Mouse (Mus musculus) liver, adult 2 months (tissue): ENCODE measurements around the gene Hacd2. TPM values are rescaled to one million over a fixed set of nuclear protein-coding genes. Genes with fewer than 3 reads are reported as not detected.

Experiments used
- DNase-seq: peaks from one replicate; pipeline ENCODE4 v3.0.0-alpha.2; 2011; ENCODE audit warnings: low read depth, low spot score; ENCODE audit errors: extremely low read depth
- H3K27ac ChIP-seq: fragments of 200-500 bp; replicated peaks from 2 replicates; pipeline ENCODE4 v1.5.1; 2012; ENCODE audit warnings: low read depth, mild to moderate bottlenecking, control low read depth, inconsistent platforms, low read length; ENCODE audit not compliant: insufficient read depth
- H3K27me3 ChIP-seq: fragments of 200-500 bp; 2 replicates; pipeline ENCODE4 v1.6.1; 2012; ENCODE audit warnings: mild to moderate bottlenecking, moderate library complexity, low read length, inconsistent platforms; ENCODE audit not compliant: control insufficient read depth, insufficient read depth
- H3K36me3 ChIP-seq: fragments of 200-500 bp; 2 replicates; pipeline ENCODE4 v1.6.1; 2012; ENCODE audit warnings: low read length, inconsistent platforms; ENCODE audit not compliant: control insufficient read depth, insufficient read depth
- H3K4me1 ChIP-seq: fragments of 200-500 bp; 2 replicates; pipeline ENCODE4 v1.6.1; 2011; ENCODE audit warnings: low read length; ENCODE audit not compliant: control insufficient read depth, insufficient read depth
- H3K4me3 ChIP-seq: fragments of 200-500 bp; 2 replicates; pipeline ENCODE4 v1.5.1; 2011; ENCODE audit warnings: low read depth, mild to moderate bottlenecking, control low read depth, low read length, moderate library complexity; ENCODE audit not compliant: insufficient read depth
- H3K79me2 ChIP-seq: fragments of 200-500 bp; 2 replicates; pipeline ENCODE4 v1.6.1; 2012; ENCODE audit warnings: inconsistent platforms, mild to moderate bottlenecking, low read length, moderate library complexity; ENCODE audit not compliant: control insufficient read depth, insufficient read depth
- H3K9ac ChIP-seq: fragments of 200-500 bp; 2 replicates; pipeline ENCODE4 v1.6.1; 2012; ENCODE audit warnings: low read depth, mild to moderate bottlenecking, control low read depth, inconsistent platforms, low read length
- CTCF ChIP-seq: fragments of 200-500 bp; IDR thresholded peaks from 2 replicates; pipeline ENCODE4 v1.5.1; 2011; ENCODE audit warnings: low read depth, low read length, control low read depth
- POLR2A ChIP-seq: fragments of 200-500 bp; IDR thresholded peaks from 2 replicates; pipeline ENCODE4 v1.6.1; 2011; ENCODE audit warnings: low read length, control low read depth; ENCODE audit not compliant: insufficient read depth; ENCODE audit errors: extremely low read depth
- WGBS: fragments of 180-500 bp; shearing (Covaris S2); methylation state at CpG from one replicate; pipeline ENCODE4 v1.1.7; 2018; 5-methylcytosine and 5-hydroxymethylcytosine counted together
- polyA plus RNA-seq: library from polyadenylated mRNA; depleted of rRNA; stranded (reverse); fragments of >200 nt; gene quantifications from 2 replicates; pipeline ENCODE4 v1.2.3, GENCODE M21; 2012
- total RNA-seq: library from RNA; depleted of rRNA; stranded (reverse); fragments of >200 nt; gene quantifications from 2 replicates; pipeline ENCODE4 v1.2.3, GENCODE M21; 2014

Hacd2 gene
- total and polyA plus RNA-seq, 2 experiments, result 19.8 to 70.7 TPM

GRCm38 (mm10) chr16:35153146-35153755 is 131.0 kb downstream of the Hacd2 start:
- Histone ChIP-seq H3K27me3 (peaks cover 36% of the 10 kb centered on the region), H3K79me2 (no peaks in the 10 kb centered on the region), H3K4me3 (no peak overlapping the region), H3K27ac (no peak overlapping the region), H3K9ac (no peak overlapping the region), H3K4me1 (peaks cover 4% of the 10 kb centered on the region; the same call in 1 of the 2 replicates), H3K36me3 (no peaks in the 10 kb centered on the region)
- no peak for DNase-seq
- 10% methylated on average over 12 of the region's 12 CpGs for WGBS
- TF ChIP-seq POLR2A (no peak), CTCF (no peak)

- H3K79me2 ChIP-seq, result no peaks in the 10 kb centered on the region
- H3K4me3 ChIP-seq, result peak overlapping the region; percentile 58; the same call in 1 of the 2 replicates
- no peak overlapping the region for H3K27ac ChIP-seq
- DNase-seq, result no peak
- H3K9ac ChIP-seq, result peak overlapping the region; percentile 42; the same call in 1 of the 2 replicates
- H3K36me3 ChIP-seq, result no peaks in the 10 kb centered on the region
- no peak for TF ChIP-seq POLR2A
- peaks cover 36% of the 10 kb centered on the region for H3K27me3 ChIP-seq
- WGBS, result 1% methylated on average over 29 of the region's 29 CpGs
- peaks cover 4% of the 10 kb centered on the region; the same call in 1 of the 2 replicates for H3K4me1 ChIP-seq
These were observed 132.0 kb downstream of the Hacd2 start for GRCm38 (mm10) chr16:35154245-35154640.

- Histone ChIP-seq H3K9ac (peak within 1 kb of the TSS; percentile 61), H3K4me3 (peak within 1 kb of the TSS; percentile 58), H3K27me3 (peaks cover 36% of the 10 kb centered on the region), H3K36me3 (no peaks in the 10 kb centered on the region), H3K27ac (no peak within 1 kb of the TSS), H3K4me1 (peaks cover 4% of the 10 kb centered on the region; the same call in 1 of the 2 replicates), H3K79me2 (no peaks in the 10 kb centered on the region)
- TF ChIP-seq CTCF (no peak), POLR2A (no peak)
- DNase-seq, result no peak
- 2% methylated on average over 75 of the region's 104 CpGs for WGBS
These were observed 132.6 kb downstream of the Hacd2 start, which contains the start of gene Adcy5 for GRCm38 (mm10) chr16:35154641-35155390. Gene Adcy5, plus strand, starts transcription at chr16:35154877.

- no peaks in the 10 kb centered on the region for H3K36me3 ChIP-seq
- WGBS, result 4% methylated on average over 81 of the region's 87 CpGs
- H3K79me2 ChIP-seq, result no peaks in the 10 kb centered on the region
- H3K27me3 ChIP-seq, result peaks cover 39% of the 10 kb centered on the region
- H3K4me3 ChIP-seq, result peak overlapping the region; percentile 51
- DNase-seq, result peak; percentile 30
- peaks cover 4% of the 10 kb centered on the region; the same call in 1 of the 2 replicates for H3K4me1 ChIP-seq
- 0 out of 2 replicates have a peak, but pooled peaks have one; percentile 28 for TF ChIP-seq CTCF
- no peak for TF ChIP-seq POLR2A
- no peak overlapping the region for H3K27ac ChIP-seq
- H3K9ac ChIP-seq, result peak overlapping the region; percentile 61
These were observed 133.4 kb downstream of the Hacd2 start for GRCm38 (mm10) chr16:35155391-35156305.

GRCm38 (mm10) chr16:35156306-35156695 is 134.1 kb downstream of the Hacd2 start:
- peaks cover 39% of the 10 kb centered on the region for H3K27me3 ChIP-seq
- DNase-seq, result no peak
- no peaks in the 10 kb centered on the region for H3K79me2 ChIP-seq
- H3K27ac ChIP-seq, result no peak overlapping the region
- H3K4me1 ChIP-seq, result peaks cover 4% of the 10 kb centered on the region; the same call in 1 of the 2 replicates
- H3K4me3 ChIP-seq, result peak overlapping the region; percentile 51; the same call in 1 of the 2 replicates
- no peak for TF ChIP-seq POLR2A
- TF ChIP-seq CTCF, result peak; percentile 69
- peak overlapping the region; percentile 61 for H3K9ac ChIP-seq
- WGBS, result 4% methylated on average over 47 of the region's 48 CpGs
- no peaks in the 10 kb centered on the region for H3K36me3 ChIP-seq
